Mouse (Mus musculus): ENCODE data around the gene Ngly1.

GRCm38 (mm10) chr14:16328959-16329480 is 79.9 kb downstream of the Ngly1 start:
- no peak for TF ChIP-seq CTCF (IDR thresholded peaks at IDR 0.05; ENCODE audit: low read depth)
- no peak for TF ChIP-seq EP300 (IDR thresholded peaks at IDR 0.05; ENCODE audit: low read depth)

Measured in heart, postnatal 0 days (tissue).